In genomic region chr4:141295774-141296186, GRCm38 (mm10) we compare ENCODE assay signal across 9 mouse cellular contexts. TPM values are rescaled to one million over a fixed set of nuclear protein-coding genes. Genes with fewer than 3 reads are reported as not detected.
DNase-seq lines count a peak whose midpoint lies in the region; ATAC-seq lines count a peak whose summit lies in the region.
"Had no signal": no experiment of that assay in that cellular context is flagged by ENCODE, and none has a peak within 500 bp of the region (broad histone marks: within the 10 kb centered on the region; RNA-seq: fewer than 3 reads in every experiment).

No protein-coding gene starts in this region.

- WGBS in heart, embryonic 12.5 days: 6% methylated on average over 14 of the region's 15 CpGs
- WGBS in limb, embryonic 12.5 days: 2% methylated on average over 13 of the region's 15 CpGs
- WGBS in neural tube, embryonic 12.5 days: 5% methylated on average over 15 of the region's 15 CpGs

- H3K4me1 ChIP-seq in heart, embryonic 12.5 days (replicated peaks): peaks cover 39% of the 10 kb centered on the region
- H3K4me1 ChIP-seq in limb, embryonic 12.5 days (replicated peaks): peaks cover 60% of the 10 kb centered on the region
- H3K4me1 ChIP-seq in neural tube, embryonic 12.5 days: peaks cover 20% of the 10 kb centered on the region

- intact Hi-C loops in heart, postnatal 10 days (cut with DNase I): no loop called here

- H3K9me3 ChIP-seq in heart, embryonic 12.5 days (replicated peaks): no peaks in the 10 kb centered on the region
- no peaks in the 10 kb centered on the region for H3K9me3 ChIP-seq in limb, embryonic 12.5 days
- H3K9me3 ChIP-seq in neural tube, embryonic 12.5 days: no peaks in the 10 kb centered on the region

- peak overlapping the region; percentile 13; the same call in 1 of the 2 replicates for H3K4me3 ChIP-seq in heart, embryonic 12.5 days
- peak overlapping the region; percentile 15; the same call in 1 of the 2 replicates for H3K4me3 ChIP-seq in limb, embryonic 12.5 days (replicated peaks)
- no peak overlapping the region for H3K4me3 ChIP-seq in neural tube, embryonic 12.5 days

- DNase-seq in heart, postnatal 10 days: no peak
- peak; percentile 30 for DNase-seq in T-cell, adult 2 months (ENCODE audit: low spot score)
- no peak for DNase-seq in ovary, postnatal 14 days (ENCODE audit: low spot score)
- DNase-seq in cerebellum, postnatal 4 days (ENCODE audit: low spot score in 2 of 2): no peak
- no peak for DNase-seq in gastrocnemius, adult 18-20 months (ENCODE audit: low spot score)
- DNase-seq: kidney, adult 18-20 months had no signal

- peaks cover 47% of the 10 kb centered on the region for H3K27me3 ChIP-seq in heart, embryonic 12.5 days (replicated peaks)
- H3K27me3 ChIP-seq in limb, embryonic 12.5 days: peaks cover 66% of the 10 kb centered on the region
- peaks cover 74% of the 10 kb centered on the region for H3K27me3 ChIP-seq in neural tube, embryonic 12.5 days (replicated peaks)

- ATAC-seq in heart, embryonic 12.5 days (ENCODE audit: insufficient number of reproducible peaks, low FRiP score): no peak
- no peak for ATAC-seq in limb, embryonic 12.5 days (ENCODE audit: insufficient number of reproducible peaks, insufficient read depth, low FRiP score, low TSS enrichment, low read depth)
- no peak for ATAC-seq in neural tube, embryonic 12.5 days (ENCODE audit: low FRiP score, low read depth)

- 0 out of 2 replicates have a peak overlapping the region, but pooled peaks have one; percentile 36 for H3K9ac ChIP-seq in heart, embryonic 12.5 days
- no peak overlapping the region; the same call in 1 of the 2 replicates for H3K9ac ChIP-seq in limb, embryonic 12.5 days (replicated peaks)
- H3K9ac ChIP-seq in neural tube, embryonic 12.5 days: 0 out of 2 replicates have a peak overlapping the region, but pooled peaks have one; percentile 17

- no peaks in the 10 kb centered on the region for H3K36me3 ChIP-seq in heart, embryonic 12.5 days
- no peaks in the 10 kb centered on the region for H3K36me3 ChIP-seq in limb, embryonic 12.5 days
- no peaks in the 10 kb centered on the region for H3K36me3 ChIP-seq in neural tube, embryonic 12.5 days

- H3K4me2 ChIP-seq in heart, embryonic 12.5 days: peak overlapping the region; percentile 41
- peak overlapping the region; percentile 48 for H3K4me2 ChIP-seq in limb, embryonic 12.5 days
- peak overlapping the region; percentile 48 for H3K4me2 ChIP-seq in neural tube, embryonic 12.5 days (replicated peaks)

- no peak overlapping the region for H3K27ac ChIP-seq in heart, embryonic 12.5 days (ENCODE audit: poor library complexity, severe bottlenecking)
- H3K27ac ChIP-seq in limb, embryonic 12.5 days: no peak overlapping the region
- H3K27ac ChIP-seq in neural tube, embryonic 12.5 days: no peak overlapping the region

RNA-seq across cellular contexts. Expression of gene Epha2, which starts 5.3 kb away (rescaled TPM):
- 5.3 and 6.1 TPM in 2 replicates for polyA plus RNA-seq in heart, embryonic 12.5 days (2016; fragmentation: Nextera tagmentation; extraction: Ambion mirVana)
- total RNA-seq in heart, postnatal 10 days (2021): 1 to 10 TPM; 8.1 TPM
- polyA plus RNA-seq in limb, embryonic 12.5 days (2016; fragmentation: Nextera tagmentation; extraction: Ambion mirVana): 3.1 and 3.9 TPM in 2 replicates
- 2.7 and 3.0 TPM in 2 replicates for polyA plus RNA-seq in neural tube, embryonic 12.5 days (2016; fragmentation: Nextera tagmentation; extraction: Ambion mirVana)
- 1 to 10 TPM; 1.6 to 2.9 TPM for total RNA-seq in gastrocnemius, adult 18-20 months (2021)

RNA-seq across cellular contexts. Expression of gene Arhgef19, which starts 56.5 kb away (rescaled TPM):
- polyA plus RNA-seq in heart, embryonic 12.5 days (2016; fragmentation: Nextera tagmentation; extraction: Ambion mirVana): 2.6 and 3.1 TPM in 2 replicates
- 10 to 100 TPM; 11.6 to 14.7 TPM for total RNA-seq in heart, postnatal 10 days (2021)
- 9.1 and 10.8 TPM in 2 replicates for polyA plus RNA-seq in limb, embryonic 12.5 days (2016; fragmentation: Nextera tagmentation; extraction: Ambion mirVana)
- 1.6 and 3.1 TPM in 2 replicates for polyA plus RNA-seq in neural tube, embryonic 12.5 days (2016; fragmentation: Nextera tagmentation; extraction: Ambion mirVana)
- total RNA-seq in gastrocnemius, adult 18-20 months (2021): under 1 TPM; 0.32 to 0.33 TPM
